Mouse (Mus musculus): ENCODE data around the gene Sstr5.

- no peak for TF ChIP-seq CTCF (IDR thresholded peaks at IDR 0.05; ENCODE audit: control insufficient read depth, insufficient read depth, low read length)
- no peak for TF ChIP-seq POLR2A (IDR thresholded peaks at IDR 0.05; ENCODE audit: borderline replicate concordance, control insufficient read depth, low read depth, low read length)
Observed at GRCm38 (mm10) chr17:25463326-25463945, 33.7 kb downstream of the Sstr5 start.
